Mouse (Mus musculus) stomach, embryonic 15.5 days (tissue): Measurements from ENCODE around the gene Dclk1. TPM values are rescaled to one million over a fixed set of nuclear protein-coding genes. Genes with fewer than 3 reads are reported as not detected.

ENCODE experiments used
- ATAC-seq: fragments of 200-750 bp; cut with Nextera tagmentation; 2 replicates; pipeline ENCODE4 v1.8.0; 2017; ENCODE audit warnings: low read depth, moderate number of reproducible peaks, moderate TSS enrichment; ENCODE audit not compliant: insufficient read depth, low FRiP score
- H3K27ac ChIP-seq: fragments of 300-500 bp; sonication (generic); 2 replicates; pipeline ENCODE4 v1.5.1; 2015; ENCODE audit warnings: mild to moderate bottlenecking, inconsistent platforms
- H3K27me3 ChIP-seq: fragments of 300-500 bp; sonication (generic); replicated peaks from 2 replicates; pipeline ENCODE4 v1.6.1; 2015; ENCODE audit warnings: inconsistent platforms
- H3K36me3 ChIP-seq: fragments of 300-500 bp; sonication (generic); 2 replicates; pipeline ENCODE4 v1.6.1; 2015; ENCODE audit warnings: inconsistent platforms
- H3K4me1 ChIP-seq: fragments of 300-500 bp; sonication (generic); 2 replicates; pipeline ENCODE4 v1.6.1; 2015; ENCODE audit warnings: inconsistent platforms
- H3K4me2 ChIP-seq: fragments of 300-500 bp; sonication (generic); 2 replicates; pipeline ENCODE4 v1.6.1; 2015; ENCODE audit warnings: mild to moderate bottlenecking, inconsistent platforms
- H3K4me3 ChIP-seq: fragments of 300-500 bp; sonication (generic); replicated peaks from 2 replicates; pipeline ENCODE4 v1.5.1; 2015; ENCODE audit warnings: inconsistent platforms
- H3K9ac ChIP-seq: fragments of 300-500 bp; sonication (generic); 2 replicates; pipeline ENCODE4 v1.6.1; 2015; ENCODE audit warnings: inconsistent platforms
- H3K9me3 ChIP-seq: fragments of 300-500 bp; sonication (generic); 2 replicates; pipeline ENCODE4 v1.6.1; 2016; ENCODE audit warnings: inconsistent platforms
- WGBS: fragments of 180-500 bp; shearing (Covaris S2); methylation state at CpG from one replicate; pipeline ENCODE4 v1.1.7; 2015; 5-methylcytosine and 5-hydroxymethylcytosine counted together
- polyA plus RNA-seq: library from polyadenylated mRNA; unstranded; fragments of >200 nt; fragmentation: Nextera tagmentation; extraction: Ambion mirVana; gene quantifications from 2 replicates; pipeline ENCODE4 v1.2.1, GENCODE M21; 2015

Dclk1 gene
- polyA plus RNA-seq, 1 experiment from 2014 or later = 13.4 TPM

GRCm38 (mm10) chr3:55269802-55270201, 27.6 kb downstream of the Dclk1 start:
- Histone ChIP-seq H3K4me2 (no peak overlapping the region), H3K27me3 (no peaks in the 10 kb centered on the region), H3K4me1 (no peaks in the 10 kb centered on the region), H3K36me3 (no peaks in the 10 kb centered on the region), H3K9me3 (no peaks in the 10 kb centered on the region), H3K4me3 (no peak overlapping the region), H3K27ac (no peak overlapping the region), H3K9ac (no peak overlapping the region)
- WGBS = 72% methylated on average over 4 of the region's 4 CpGs
- no peak for ATAC-seq

- Histone ChIP-seq H3K4me2 (no peak overlapping the region), H3K9ac (no peak overlapping the region), H3K4me3 (no peak overlapping the region), H3K4me1 (no peaks in the 10 kb centered on the region), H3K27me3 (no peaks in the 10 kb centered on the region), H3K9me3 (no peaks in the 10 kb centered on the region), H3K27ac (no peak overlapping the region), H3K36me3 (no peaks in the 10 kb centered on the region)
- 83% methylated on average over 3 of the region's 3 CpGs for WGBS
- no peak for ATAC-seq
Measured at GRCm38 (mm10) chr3:55270345-55270744, 28.2 kb downstream of the Dclk1 start.

GRCm38 (mm10) chr3:55270920-55271319, 28.8 kb downstream of the Dclk1 start:
- H3K27ac ChIP-seq = no peak overlapping the region
- H3K4me1 ChIP-seq = no peaks in the 10 kb centered on the region
- no peak overlapping the region for H3K9ac ChIP-seq
- H3K27me3 ChIP-seq = no peaks in the 10 kb centered on the region
- H3K9me3 ChIP-seq = no peaks in the 10 kb centered on the region
- no peak overlapping the region for H3K4me2 ChIP-seq
- 81% methylated on average over 5 of the region's 5 CpGs for WGBS
- H3K4me3 ChIP-seq = no peak overlapping the region
- no peaks in the 10 kb centered on the region for H3K36me3 ChIP-seq
- no peak for ATAC-seq

- no peak for ATAC-seq
- no peaks in the 10 kb centered on the region for H3K4me1 ChIP-seq
- WGBS = 80% methylated on average over 6 of the region's 6 CpGs
- H3K9ac ChIP-seq = no peak overlapping the region
- no peaks in the 10 kb centered on the region for H3K36me3 ChIP-seq
- no peaks in the 10 kb centered on the region for H3K9me3 ChIP-seq
- H3K27ac ChIP-seq = no peak overlapping the region
- no peak overlapping the region for H3K4me3 ChIP-seq
- no peak overlapping the region for H3K4me2 ChIP-seq
- H3K27me3 ChIP-seq = no peaks in the 10 kb centered on the region
Measured at GRCm38 (mm10) chr3:55272536-55272935, 30.4 kb downstream of the Dclk1 start.

DNA sequence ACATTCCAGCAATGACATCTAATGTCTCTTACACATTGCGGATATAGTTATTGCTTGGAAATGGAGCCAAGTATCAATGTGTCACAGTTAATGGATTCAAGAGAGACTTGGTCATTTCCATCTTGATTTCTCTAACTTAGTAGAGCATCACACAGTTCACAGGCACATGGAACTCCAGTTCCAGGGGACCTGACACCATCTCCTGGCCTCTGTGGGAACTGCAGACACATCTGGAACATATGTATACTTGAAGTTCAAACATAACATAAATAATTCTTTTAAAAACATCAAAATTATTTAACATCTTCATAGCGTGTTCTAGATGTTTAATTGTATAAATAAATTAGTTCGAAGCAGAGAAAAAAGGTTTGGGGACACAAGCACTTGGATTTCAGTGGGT, 34.3 kb downstream of the Dclk1 start:
- Histone ChIP-seq H3K9ac (no peak overlapping the region), H3K27ac (no peak overlapping the region), H3K9me3 (no peaks in the 10 kb centered on the region), H3K4me2 (no peak overlapping the region), H3K27me3 (no peaks in the 10 kb centered on the region), H3K4me1 (no peaks in the 10 kb centered on the region), H3K36me3 (no peaks in the 10 kb centered on the region), H3K4me3 (no peak overlapping the region)
- WGBS = 77% methylated on average over 3 of the region's 3 CpGs
- no peak for ATAC-seq

DNA sequence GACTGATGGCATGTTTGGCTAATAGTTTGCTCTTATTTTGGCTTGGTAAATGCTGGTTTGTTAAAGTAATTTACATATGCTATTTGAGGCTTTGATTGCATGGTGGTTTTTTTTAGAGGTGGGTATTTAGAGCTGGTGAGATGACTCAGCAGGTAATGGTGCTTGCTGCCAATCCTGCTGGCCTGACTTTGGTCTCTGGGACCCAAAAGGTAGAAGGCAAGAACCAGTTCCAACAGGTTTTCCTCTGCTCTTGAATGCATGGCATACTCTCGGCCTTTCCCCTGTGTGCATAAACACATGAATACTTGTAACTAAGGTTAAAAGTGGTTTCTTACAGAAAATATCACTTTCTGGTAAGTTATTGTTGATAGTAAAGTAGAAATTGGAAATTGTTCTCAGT, 34.7 kb downstream of the Dclk1 start:
- 70% methylated on average over 1 of the region's 1 CpGs for WGBS
- H3K27me3 ChIP-seq = no peaks in the 10 kb centered on the region
- ATAC-seq = no peak

GRCm38 (mm10) chr3:55277829-55278228, 35.7 kb downstream of the Dclk1 start:
- no peaks in the 10 kb centered on the region for H3K9me3 ChIP-seq
- no peak overlapping the region for H3K9ac ChIP-seq
- ATAC-seq = no peak
- H3K4me1 ChIP-seq = no peaks in the 10 kb centered on the region
- H3K36me3 ChIP-seq = no peaks in the 10 kb centered on the region
- no peaks in the 10 kb centered on the region for H3K27me3 ChIP-seq
- no peak overlapping the region for H3K4me2 ChIP-seq
- 72% methylated on average over 1 of the region's 1 CpGs for WGBS
- H3K4me3 ChIP-seq = no peak overlapping the region
- H3K27ac ChIP-seq = no peak overlapping the region

More for the DNA sequence above, 34.7 kb downstream of the Dclk1 start:
- no peak overlapping the region for H3K4me3 ChIP-seq
- H3K4me2 ChIP-seq = no peak overlapping the region
- no peak overlapping the region for H3K9ac ChIP-seq
- no peaks in the 10 kb centered on the region for H3K9me3 ChIP-seq
- H3K4me1 ChIP-seq = no peaks in the 10 kb centered on the region
- H3K27ac ChIP-seq = no peak overlapping the region
- H3K36me3 ChIP-seq = no peaks in the 10 kb centered on the region

GRCm38 (mm10) chr3:55279923-55280322, 37.8 kb downstream of the Dclk1 start:
- Histone ChIP-seq H3K4me2 (no peak overlapping the region), H3K9ac (no peak overlapping the region), H3K4me3 (no peak overlapping the region), H3K36me3 (no peaks in the 10 kb centered on the region), H3K27me3 (no peaks in the 10 kb centered on the region), H3K27ac (no peak overlapping the region), H3K9me3 (no peaks in the 10 kb centered on the region), H3K4me1 (no peaks in the 10 kb centered on the region)
- ATAC-seq = no peak
- 87% methylated on average over 4 of the region's 4 CpGs for WGBS

DNA sequence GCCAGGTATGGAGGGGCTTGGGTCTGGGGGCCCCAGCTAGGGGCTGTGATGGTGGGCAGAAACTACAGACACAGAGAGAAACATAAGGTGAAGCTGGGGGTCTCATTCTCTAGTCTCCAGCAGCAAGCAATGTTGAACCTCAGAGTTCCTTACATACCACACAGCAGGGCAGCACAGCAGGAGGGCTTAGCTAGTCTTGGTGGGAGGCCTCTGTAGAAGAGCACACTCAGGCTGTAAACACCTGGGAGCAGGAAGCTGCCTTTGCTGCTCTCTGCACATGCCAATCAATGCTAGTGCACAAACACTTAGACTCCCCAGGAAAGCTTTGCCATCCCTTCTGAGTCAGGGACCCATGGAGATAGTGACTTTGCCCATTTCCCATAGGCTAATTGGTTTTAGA, 38.3 kb downstream of the Dclk1 start:
- no peak for ATAC-seq
- Histone ChIP-seq H3K4me3 (no peak overlapping the region), H3K36me3 (no peaks in the 10 kb centered on the region), H3K27ac (no peak overlapping the region), H3K9me3 (no peaks in the 10 kb centered on the region), H3K9ac (no peak overlapping the region), H3K4me1 (no peaks in the 10 kb centered on the region), H3K4me2 (no peak overlapping the region), H3K27me3 (no peaks in the 10 kb centered on the region)

DNA sequence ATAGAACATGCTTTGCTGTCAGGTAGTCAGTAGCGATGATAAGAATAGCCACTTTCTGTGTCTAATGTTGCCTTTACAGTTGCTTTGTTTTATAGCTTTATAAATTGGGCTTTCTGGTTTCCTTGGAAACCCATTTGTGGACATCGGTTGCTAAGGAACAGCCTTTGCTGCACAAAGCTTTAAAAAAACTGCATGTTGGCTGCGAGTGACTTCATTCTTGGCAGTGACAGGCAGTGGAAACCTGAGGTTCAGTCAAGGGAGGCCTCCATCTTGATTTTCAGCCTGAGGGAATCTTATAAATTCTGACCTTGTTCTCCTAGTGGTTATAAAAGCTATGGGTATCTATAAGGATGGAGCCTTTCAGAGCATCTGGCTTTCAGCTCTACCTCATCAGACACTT, 42.1 kb downstream of the Dclk1 start:
- ATAC-seq = no peak
- H3K9me3 ChIP-seq = no peaks in the 10 kb centered on the region
- no peaks in the 10 kb centered on the region for H3K36me3 ChIP-seq
- H3K27me3 ChIP-seq = no peaks in the 10 kb centered on the region
- H3K27ac ChIP-seq = no peak overlapping the region
- no peak overlapping the region for H3K4me2 ChIP-seq
- WGBS = 50% methylated on average over 3 of the region's 3 CpGs
- H3K4me1 ChIP-seq = no peaks in the 10 kb centered on the region
- H3K4me3 ChIP-seq = no peak overlapping the region
- no peak overlapping the region for H3K9ac ChIP-seq

DNA sequence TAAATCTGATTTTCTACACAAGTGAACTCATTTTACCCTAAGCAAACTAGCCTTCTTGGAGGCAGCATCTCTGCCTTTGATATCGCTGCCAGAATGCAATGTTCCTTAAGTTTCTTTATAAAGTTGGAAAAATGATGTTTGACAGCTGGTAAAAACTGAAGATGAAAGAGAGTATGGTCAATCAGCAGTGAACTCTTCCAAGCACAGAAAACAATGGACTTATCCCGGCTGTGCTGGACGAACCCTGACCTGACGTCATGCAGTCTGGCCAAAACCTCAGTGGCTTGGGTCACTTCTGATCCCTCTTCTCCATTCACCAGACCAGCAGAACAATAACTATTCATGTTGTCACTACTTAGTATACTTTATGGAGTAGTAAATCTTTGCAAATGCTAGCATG, 46.6 kb downstream of the Dclk1 start:
- Histone ChIP-seq H3K27me3 (no peaks in the 10 kb centered on the region), H3K9ac (no peak overlapping the region), H3K27ac (no peak overlapping the region), H3K9me3 (no peaks in the 10 kb centered on the region), H3K4me1 (no peaks in the 10 kb centered on the region), H3K4me2 (no peak overlapping the region), H3K36me3 (no peaks in the 10 kb centered on the region), H3K4me3 (no peak overlapping the region)
- WGBS = 64% methylated on average over 4 of the region's 4 CpGs
- ATAC-seq = no peak

- Histone ChIP-seq H3K36me3 (no peaks in the 10 kb centered on the region), H3K9me3 (no peaks in the 10 kb centered on the region), H3K27ac (no peak overlapping the region), H3K4me3 (no peak overlapping the region), H3K4me1 (no peaks in the 10 kb centered on the region), H3K27me3 (no peaks in the 10 kb centered on the region), H3K4me2 (no peak overlapping the region), H3K9ac (no peak overlapping the region)
- WGBS = 33% methylated on average over 4 of the region's 4 CpGs
- no peak for ATAC-seq
Measured at GRCm38 (mm10) chr3:55291964-55292363, 49.8 kb downstream of the Dclk1 start.

GRCm38 (mm10) chr3:55292783-55293430, 50.7 kb downstream of the Dclk1 start:
- H3K4me1 ChIP-seq = no peaks in the 10 kb centered on the region
- WGBS = 53% methylated on average over 10 of the region's 10 CpGs
- no peak overlapping the region for H3K27ac ChIP-seq
- ATAC-seq = no peak
- no peaks in the 10 kb centered on the region for H3K27me3 ChIP-seq
- no peak overlapping the region for H3K4me3 ChIP-seq
- no peaks in the 10 kb centered on the region for H3K9me3 ChIP-seq
- H3K36me3 ChIP-seq = no peaks in the 10 kb centered on the region
- H3K9ac ChIP-seq = no peak overlapping the region
- no peak overlapping the region for H3K4me2 ChIP-seq
